Mouse (Mus musculus) telencephalon, adult 2 months (tissue): ENCODE measurements around the gene Coa7.

ENCODE experiments used
- DNase-seq: peaks from one replicate; pipeline ENCODE4 v3.0.0-alpha.2; 2011; ENCODE audit warnings: low read depth, low spot score

The Coa7 gene

DNA sequence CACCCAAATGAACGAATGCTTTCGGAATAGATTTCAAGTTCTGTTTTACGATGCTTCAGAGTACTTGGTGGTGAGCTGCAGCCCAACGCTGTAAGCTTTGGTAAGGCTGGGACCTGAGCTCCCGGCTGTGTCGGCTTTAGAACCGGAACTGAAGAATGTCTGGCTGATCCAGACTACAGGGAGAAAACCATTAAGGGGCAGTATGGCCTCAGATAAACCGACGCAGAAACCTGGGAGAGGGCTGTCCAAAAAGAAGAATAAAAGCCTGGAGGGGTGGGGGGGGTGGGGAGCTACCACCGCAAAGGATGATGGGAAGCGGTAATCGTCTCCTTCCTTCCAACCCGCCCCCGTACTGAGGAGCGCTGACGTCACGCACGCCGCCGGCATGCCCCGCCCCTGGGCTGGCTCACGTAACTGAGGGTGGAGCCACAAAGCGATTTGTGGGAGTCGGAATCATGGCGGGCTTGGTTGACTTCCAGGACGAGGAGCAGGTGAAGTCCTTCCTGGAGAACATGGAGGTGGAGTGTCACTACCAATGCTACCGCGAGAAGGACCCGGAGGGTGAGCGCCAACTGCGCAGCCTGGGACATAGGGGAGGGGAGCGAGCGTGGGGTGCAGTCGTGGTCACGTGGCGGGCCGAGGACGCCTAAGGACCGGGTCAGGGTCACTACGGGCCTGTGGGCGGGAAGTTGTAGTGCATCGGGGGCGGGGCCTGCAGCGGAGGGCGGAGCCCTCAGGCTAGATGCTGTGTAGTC, at the start of gene Coa7:
Coa7 (plus strand) TSS at position 411 of the 755 bp plus-strand sequence.
- peak; percentile 96 for DNase-seq

DNA sequence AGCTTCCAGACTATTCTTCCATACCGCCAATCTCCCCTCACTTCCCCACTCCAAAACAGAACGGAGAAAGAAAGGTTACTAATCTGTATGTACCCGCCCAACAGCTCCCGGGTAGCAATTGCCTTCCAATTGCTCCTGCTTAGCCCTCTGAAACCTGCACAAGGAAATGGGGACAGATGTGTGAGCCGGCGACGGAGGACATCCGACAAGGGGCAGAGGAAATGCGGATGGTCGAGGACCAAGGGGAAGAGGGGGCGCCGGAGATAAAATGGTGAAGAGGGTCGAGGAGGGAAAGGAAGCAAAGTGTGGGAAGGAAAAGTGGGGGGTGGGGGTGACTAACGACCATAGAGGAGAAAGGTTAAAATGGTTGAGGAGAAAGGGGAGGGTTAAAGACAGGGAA, 27.7 kb upstream of the Coa7 start:
- no peak for DNase-seq

DNA sequence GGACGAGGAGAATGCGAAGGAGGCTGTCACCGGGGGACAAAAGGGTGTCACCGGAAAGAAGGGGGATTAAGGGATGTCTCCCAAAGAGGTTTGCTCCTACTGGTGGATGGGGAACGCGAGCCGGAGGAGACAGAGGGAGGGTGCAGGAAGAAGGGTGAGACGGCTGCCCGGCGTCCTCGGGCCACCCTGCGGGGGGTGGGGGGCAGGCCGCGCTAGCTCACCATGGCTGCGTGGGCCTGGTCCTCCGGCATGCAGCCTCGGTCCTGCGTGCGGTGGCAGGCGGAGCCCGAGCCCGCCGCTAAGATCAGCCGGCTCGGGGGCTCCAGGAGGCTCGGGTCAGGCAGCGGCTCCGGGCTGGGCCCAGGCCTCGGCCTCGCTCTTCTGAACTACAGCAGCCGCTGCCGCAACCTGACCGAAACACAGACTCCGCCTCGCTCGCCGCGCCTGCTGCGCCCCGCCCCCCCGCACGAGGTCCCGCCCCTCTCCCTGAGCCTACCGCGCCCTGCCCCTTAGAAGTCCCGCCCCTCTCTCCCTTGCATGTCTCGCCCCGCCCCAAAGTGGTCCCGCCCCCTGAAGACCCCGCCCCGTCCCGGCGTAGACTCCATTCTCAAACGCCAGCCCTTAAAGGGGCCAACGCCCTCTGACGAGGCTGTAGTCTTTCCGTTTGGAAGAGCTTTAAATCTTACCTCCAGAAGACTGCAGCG, 27.1 kb upstream of the Coa7 start, which contains the start of gene Zyg11b:
Zyg11b (minus strand) TSS at position 427 of the 704 bp plus-strand sequence.
- peak; percentile 90 for DNase-seq

DNA sequence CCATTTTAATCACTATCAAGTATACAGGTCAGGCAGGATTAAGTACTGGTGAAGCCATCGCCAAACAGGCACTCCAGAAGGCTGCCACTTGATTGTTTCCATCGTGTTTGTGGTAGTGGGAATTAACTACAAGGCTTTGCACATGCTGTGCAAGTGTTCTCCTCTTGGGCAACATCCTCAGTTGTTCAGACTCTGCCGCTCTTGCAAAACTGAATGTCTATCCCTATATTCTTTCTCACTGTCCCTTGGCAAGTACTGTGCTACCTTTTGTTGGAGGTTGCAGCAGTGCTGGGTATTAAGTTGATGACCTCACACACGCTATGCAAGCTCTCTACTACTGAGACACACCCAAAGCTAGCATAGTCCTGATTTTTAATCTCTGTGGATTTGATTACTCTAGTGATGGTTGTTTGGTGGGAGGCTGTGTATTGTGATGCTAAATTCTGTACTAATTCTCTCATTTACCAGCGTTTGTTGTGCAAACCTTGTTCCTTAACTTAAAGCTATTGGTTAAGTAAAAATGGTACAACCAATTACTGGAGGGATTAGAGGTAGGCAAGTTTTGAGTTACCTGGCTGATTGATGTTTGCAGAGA, 25.5 kb upstream of the Coa7 start:
- no peak for DNase-seq

DNA sequence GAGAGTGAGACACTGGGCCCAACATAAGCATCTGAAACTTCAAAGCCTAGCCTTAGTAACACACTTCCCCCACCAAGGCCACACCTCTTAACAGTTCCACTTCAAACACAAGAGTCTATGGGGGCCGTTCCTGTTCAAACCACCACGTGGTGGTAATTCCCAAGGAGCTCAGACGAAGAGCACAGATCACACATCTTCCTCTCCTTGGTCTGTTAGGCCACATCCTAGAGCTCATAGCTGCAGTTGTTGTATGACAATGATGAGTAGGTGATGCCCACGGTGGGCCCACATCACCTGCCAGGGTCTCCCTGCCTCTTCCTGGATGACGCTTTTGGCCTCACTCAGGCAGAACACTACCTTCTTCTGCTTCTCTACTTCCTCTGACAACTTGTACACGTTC, 17.2 kb upstream of the Coa7 start:
- no peak for DNase-seq

DNA sequence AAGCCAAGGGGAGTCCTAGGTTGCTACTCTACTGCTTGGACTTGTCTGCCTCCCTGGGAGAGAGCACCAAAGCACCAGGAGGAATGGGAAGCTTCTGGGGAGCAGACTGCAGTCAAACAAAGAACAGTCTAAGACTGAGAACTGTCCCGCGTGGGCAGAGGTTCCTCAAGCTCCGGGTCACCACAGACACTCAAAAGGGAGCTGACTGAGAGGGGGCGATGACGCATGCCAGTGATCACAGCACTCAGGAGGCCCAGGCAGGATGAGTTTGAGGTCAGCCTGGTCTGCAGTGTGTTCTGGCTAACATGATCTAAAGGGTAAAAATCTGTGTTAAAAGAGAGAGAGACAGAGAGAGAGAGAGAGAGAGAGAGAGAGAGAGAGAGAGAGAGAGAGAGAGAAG, 13.9 kb upstream of the Coa7 start:
- no peak for DNase-seq

DNA sequence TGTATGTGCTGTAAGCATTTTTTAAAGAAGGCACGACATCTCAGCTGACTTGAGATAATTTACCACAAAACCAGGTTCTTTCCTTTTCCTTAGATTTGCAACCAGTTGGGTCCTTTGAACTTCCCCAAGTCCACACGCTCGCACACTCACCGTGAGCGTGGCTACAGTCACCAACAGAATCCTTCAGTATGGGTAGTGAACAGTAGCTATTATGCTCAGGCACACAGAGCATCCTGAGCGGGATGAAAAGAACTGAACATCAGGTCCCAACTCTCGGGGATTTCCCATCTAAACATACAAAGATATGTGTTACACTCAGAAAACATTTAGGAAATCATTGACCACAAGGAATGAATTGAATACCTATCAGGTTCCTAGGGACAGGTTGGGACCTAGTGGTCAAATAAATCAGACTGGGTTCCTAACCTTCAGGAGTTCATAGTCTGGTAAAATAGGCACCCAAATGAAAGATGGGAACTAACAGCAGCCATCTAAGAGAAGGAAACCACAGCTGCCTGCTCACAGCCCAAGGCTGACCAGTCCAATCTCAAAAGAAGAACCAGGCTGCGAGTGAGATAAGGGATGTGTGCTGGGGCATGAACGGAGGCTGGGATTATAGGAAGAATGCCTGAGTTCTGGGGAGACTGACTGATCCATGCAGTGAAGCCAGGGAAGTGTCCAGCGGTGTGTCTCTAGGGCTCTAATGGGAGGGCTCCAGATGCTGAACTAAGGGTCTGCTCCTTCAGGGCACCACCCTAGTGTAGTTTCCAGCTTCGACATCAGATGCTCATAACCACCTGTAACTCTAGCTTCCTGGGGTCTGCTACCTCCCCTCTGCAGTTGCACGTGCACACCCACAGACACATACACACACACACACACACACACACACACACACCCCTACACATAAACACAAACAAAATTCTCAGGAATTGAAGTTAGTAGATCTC, 10.0 kb upstream of the Coa7 start:
- DNase-seq: no peak

DNA sequence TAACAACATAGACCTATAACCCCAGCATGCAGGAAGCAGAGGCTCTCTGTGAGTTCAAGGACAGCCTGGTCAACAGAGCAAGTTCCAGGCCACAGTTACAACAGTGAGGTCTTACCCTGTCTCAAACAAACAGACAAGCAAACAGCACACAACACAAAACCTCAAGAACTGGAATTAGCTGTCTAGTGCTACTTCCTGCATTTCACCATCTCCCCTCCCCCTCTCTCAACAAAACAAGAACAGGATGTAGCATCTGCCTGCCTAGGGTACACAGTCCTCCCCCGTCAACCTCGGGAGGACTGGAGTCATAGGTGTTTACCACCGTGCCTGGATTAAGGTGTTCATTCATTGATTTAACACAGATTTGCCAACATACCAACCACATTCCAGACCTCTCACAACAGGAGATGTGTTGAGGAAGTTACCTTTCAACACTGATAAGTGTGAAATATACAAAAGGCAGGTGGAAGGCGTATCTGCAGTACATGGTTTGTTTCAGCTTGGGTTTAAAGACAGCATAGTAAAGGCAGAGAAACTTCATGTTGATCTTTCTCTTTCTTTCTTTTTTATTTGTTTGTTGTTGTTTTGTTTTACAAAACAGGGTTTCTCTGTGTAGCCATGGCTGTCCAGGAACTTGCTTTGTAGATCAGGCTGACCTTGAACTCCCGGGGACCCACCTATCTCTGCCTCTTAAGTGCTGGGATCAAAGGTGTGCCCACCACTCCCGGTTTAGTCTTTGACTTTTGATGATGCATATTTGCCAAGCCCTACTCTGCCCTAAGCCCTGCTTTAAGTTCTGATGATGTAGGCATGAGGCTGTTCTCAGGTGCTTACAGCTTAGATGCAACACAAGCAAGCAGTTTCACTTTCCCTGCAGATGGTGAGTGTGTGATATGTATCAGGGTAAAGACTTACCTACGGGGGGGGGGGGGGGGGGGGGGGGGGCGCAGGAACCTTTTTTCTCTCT, 9.0 kb upstream of the Coa7 start:
- DNase-seq: no peak

DNA sequence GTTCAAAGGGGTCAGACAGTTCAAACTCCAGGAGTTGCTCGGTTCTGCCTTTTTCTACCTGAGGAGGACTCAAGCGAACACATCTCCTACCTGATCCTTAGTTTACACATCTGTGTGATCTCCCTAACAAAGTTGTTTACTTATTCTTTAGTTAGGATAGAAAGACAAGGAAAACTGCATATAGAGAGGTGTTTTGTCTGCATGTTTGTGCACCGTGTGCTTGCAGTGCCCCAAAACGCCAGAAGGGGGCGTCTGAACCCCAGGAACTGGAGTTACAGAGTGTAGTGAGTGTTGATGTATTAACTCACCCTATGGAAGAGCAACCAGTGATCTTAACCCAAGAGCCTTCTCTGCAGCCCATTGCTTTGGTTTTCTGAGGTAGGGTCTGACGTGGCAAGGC, 8.2 kb upstream of the Coa7 start:
- DNase-seq: no peak

DNA sequence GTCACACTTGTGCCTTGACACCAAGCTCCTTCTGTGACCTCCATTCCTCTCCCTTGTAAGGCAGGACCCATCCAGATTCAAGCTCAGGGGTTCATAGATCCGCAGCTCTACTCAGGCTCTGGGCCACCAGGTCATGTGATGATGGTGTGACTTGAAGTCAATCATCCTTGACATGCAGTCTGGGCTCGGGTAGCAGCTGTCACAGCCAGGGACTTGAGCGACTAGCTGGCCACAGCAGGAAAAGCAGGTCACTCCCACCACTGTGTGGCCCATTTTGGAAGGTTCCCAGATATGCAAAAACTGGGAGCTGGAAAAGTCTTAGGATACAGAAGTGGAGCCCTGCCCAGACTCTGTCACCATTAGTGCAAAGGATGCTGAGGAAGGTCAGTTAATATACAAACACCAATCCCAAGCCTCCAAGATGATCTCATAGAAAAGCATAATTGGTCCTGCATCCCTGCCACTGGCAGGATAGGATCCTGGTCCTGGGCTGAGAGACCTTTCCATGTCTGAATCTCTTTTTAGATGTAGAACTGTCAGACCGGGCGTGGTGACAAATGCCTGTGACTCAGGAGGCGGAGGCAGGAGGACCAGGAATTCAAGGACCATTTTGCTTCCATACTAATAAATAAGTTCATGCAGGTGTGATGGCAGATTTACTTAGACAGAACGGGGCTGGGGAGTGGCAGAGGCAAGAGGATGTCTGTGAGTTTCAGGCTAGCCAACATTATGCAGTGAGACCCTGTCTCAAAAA, 7.1 kb upstream of the Coa7 start:
- DNase-seq: no peak

DNA sequence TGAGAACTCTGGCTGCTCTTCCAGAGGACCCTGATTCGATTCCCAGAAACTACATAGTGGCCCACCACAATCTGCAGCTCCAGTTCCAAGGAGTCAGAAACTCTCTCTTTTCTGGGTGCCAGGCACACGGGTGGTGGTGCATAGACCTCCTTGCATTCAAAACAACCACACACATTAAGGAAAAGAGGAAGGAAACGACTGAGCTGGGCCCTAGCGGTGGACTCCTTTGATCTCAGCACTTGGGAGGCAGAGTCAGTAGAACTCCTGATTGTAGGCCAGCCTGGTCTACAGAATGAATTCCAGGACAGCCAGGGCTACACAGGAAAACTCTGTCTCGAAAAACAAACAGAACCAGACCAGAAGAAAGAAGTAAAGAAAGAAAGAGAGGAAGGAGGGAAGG, 4.4 kb upstream of the Coa7 start:
- DNase-seq: no peak

DNA sequence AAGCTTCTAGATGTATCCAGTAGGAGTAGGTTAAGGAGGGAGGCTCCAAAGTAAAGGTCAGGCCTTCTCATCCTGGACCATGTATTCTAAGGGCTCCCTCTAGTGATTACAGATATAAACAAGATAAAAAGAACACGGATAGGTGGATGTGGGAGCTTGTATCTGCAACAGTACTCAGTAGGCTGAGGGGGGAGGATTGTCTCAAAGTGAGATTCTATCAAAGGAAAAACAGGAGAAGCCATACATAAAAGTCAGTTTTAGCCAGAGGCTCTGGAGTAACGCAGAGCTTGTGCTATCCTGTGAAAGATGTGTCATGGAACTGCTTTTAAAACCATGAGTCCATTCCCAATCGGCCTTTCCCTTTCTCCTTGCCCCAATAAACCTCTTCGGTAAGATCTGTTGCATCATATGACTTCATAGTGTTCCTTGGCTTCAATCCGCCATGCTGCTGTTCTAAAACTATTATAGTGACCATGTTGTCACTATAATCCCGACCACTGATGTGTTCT, 815 bp upstream of the Coa7 start:
- DNase-seq: peak; percentile 60

DNA sequence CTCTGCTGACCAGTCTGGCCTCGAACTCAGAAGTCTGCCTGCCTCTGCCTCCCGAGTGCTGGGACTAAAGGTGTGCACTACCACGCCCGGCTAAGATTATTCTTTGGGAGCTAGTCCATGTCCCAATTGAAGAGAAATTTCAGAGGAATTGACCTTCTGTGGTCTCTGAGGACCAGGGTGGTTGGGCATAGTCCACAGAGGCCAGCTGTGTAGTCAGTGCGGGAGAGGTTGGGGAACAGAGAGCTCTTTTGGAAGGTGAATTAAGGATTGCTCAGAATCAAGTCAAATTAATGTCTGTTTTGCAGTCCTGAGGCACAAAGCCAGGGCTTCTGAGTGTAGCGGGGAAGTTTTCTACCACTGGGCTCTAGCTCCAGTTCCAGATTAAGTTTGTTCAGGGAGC, 1.9 kb downstream of the Coa7 start:
- no peak for DNase-seq

DNA sequence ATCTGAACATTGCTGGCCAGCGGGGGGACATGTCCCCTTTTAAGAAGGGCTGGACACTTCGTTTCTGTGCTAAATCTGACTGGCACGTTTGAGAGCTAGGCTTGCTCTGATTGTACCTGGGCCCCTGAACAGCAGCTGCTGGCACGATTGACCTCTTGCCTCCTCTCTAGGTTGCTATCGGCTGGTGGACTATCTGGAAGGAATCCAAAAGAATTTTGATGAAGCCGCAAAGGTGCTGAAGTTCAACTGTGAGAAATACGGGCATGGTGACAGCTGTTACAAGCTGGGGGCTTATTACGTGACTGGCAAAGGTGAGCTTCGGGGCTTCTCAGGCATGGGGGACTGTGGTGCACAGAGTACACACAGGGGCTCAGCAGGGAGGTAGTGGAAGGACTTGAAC, 4.1 kb downstream of the Coa7 start:
- no peak for DNase-seq

DNA sequence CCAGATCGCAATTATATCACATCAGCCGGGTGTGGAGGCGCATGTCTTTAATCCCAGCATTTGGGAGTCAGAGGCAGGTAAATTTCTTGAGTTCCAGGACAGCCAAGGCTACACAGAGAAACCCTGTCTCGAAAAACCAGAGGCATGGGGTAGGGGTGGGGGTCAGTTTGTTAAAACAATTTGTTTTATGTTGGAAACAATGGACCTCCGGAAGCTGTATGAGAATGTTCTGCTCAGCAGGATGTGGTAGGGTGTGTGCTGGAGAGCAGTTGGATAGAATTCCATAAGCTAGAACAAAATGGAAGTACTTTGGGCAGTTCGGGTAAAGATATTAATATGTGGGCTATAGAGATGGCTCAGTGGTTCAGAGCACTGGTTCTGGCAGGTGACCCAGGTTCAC, 7.5 kb downstream of the Coa7 start:
- no peak for DNase-seq

DNA sequence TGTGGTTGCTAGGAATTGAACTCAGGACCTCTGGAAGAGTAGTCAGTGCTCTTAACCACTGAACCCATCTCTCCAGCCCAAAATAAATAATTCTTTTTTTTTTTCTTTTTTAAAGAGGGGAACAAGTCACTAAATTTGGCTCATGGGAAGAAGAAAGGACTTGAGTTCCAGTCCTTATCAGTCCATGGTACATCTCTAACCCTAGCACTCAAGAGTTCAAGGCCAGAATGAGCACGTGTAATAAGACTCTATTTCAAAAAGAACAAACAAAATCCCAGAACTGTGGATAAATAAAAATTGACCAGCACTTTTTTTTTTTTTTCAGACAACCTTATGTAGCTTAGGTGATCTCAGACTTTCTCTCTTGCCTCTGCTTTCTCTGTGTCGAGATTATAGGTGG, 8.8 kb downstream of the Coa7 start:
- no peak for DNase-seq

DNA sequence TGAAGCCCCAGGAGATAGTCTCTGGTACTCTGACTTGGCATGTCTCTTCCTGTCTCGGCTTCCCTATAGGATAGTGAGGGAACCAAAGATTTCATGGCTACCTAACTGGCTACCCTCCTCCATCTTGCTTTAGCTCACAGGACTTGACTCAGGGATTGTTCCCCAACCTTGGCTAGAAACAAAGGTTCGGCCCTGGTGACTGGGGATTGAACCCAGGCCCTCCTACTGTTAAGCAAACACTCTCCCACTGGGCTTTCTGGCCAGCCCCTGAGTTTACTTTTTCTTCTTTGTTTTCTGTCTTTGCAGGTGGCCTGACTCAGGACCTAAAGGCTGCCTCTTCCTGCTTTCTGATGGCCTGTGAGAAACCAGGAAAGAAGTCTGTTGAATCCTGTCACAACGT, 9.9 kb downstream of the Coa7 start:
- no peak for DNase-seq

DNA sequence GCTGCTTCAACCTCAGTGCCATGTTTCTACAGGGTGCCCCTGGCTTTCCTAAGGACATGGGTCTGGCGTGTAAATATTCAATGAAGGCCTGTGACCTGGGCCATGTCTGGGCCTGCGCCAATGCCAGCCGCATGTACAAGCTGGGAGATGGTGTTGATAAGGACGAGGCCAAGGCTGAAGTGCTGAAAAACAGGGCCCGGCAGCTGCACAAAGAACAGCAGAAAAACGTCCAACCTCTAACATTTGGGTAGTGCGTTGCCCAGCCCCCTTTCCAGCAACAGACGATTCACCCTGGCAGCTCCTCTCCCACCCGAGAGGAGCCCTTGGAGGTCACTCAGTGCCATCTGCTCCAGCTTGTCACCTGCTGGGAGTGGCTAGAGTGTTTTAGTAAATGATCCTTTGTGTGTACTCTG, 10.4 kb downstream of the Coa7 start:
- DNase-seq: no peak

DNA sequence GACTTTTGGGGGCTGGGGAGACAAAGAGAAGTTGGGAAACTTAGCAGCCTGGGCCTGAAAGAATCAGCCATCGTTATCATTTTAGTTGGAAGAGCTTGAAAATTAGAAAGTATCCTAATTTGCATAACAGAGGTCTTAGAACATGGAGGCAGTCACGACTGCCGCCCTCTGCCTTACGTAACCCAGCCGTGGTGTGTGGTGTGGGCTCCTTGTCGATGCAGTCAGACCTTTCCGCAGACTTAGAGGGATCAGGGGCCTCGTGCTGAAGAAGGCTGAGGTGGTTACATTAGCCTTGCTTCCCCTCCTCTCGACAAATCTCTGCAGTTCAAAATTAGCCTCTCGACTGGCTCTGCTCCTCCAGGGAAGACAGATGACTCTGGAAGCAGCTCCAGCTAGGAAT, 10.9 kb downstream of the Coa7 start:
- DNase-seq: peak; percentile 86

DNA sequence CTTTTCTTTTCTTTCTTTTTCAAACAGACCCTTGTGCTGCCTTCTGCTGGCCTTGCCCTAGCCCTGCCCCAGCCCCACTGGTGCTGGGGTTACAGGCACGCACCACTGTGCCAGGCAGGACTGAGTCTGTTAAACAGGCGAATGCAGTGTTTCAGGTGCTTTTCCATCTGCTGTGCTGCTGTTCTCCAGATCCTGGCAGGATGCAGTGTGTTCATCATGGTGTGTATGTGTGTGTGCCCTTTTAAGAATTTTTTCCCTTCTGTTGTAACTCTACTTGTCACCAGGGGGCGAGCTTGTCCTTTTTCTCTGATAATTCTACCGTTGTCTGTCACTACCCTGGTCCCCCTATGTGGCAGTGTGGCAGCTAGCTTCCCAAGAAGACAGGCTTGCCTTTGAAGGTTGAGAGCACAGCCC, 11.3 kb downstream of the Coa7 start:
- peak; percentile 66 for DNase-seq
